Mouse (Mus musculus) ES-E14 (cell line): Measurements from ENCODE around the gene Krt6a. TPM values are rescaled to one million over a fixed set of nuclear protein-coding genes. Genes with fewer than 3 reads are reported as not detected.

Experiments
- DNase-seq: peaks from one replicate; pipeline ENCODE4 v3.0.0-alpha.2; 2013; ENCODE audit warnings: low read depth, low spot score
- H3K27ac ChIP-seq: 2 replicates; pipeline ENCODE4 v1.5.1; 2012; ENCODE audit warnings: low read depth, mild to moderate bottlenecking, low read length, moderate library complexity, mixed read lengths; ENCODE audit not compliant: poor library complexity, insufficient read depth, severe bottlenecking
- H3K36me3 ChIP-seq: 2 replicates; pipeline ENCODE4 v1.6.1; 2012; ENCODE audit warnings: mild to moderate bottlenecking, low read length, moderate library complexity, mixed read lengths; ENCODE audit not compliant: control insufficient read depth, poor library complexity, insufficient read depth, severe bottlenecking
- H3K4me1 ChIP-seq, 2 experiments: fragments of 150-350 bp in 1 of 2; sonication (generic) in 1 of 2; 2 replicates each; pipeline ENCODE4 v1.6.1; 2012; ENCODE audit warnings: low read length in 2 of 2, mild to moderate bottlenecking in 1 of 2, mixed read lengths in 1 of 2; ENCODE audit not compliant: control insufficient read depth in 2 of 2, insufficient read depth in 2 of 2, poor library complexity in 1 of 2
- H3K4me3 ChIP-seq, 2 experiments: fragments of 150-350 bp in 1 of 2; sonication (generic) in 1 of 2; 2 replicates each; pipeline ENCODE4 v1.5.1; 2012; ENCODE audit warnings: low read length in 2 of 2, low read depth in 1 of 2, mild to moderate bottlenecking in 1 of 2, mixed read lengths in 1 of 2; ENCODE audit not compliant: insufficient read depth in 1 of 2, poor library complexity in 1 of 2, severe bottlenecking in 1 of 2
- H3K9ac ChIP-seq: 2 replicates; pipeline ENCODE4 v1.6.1; 2012; ENCODE audit warnings: low read depth, mild to moderate bottlenecking, low read length, mixed read lengths; ENCODE audit not compliant: poor library complexity, insufficient read depth, severe bottlenecking
- H3K9me3 ChIP-seq: fragments of 150-350 bp; sonication (generic); 2 replicates; pipeline ENCODE4 v1.6.1; 2012; ENCODE audit warnings: low read depth, mild to moderate bottlenecking, low read length; ENCODE audit not compliant: control insufficient read depth, insufficient read depth
- CHD2 ChIP-seq: IDR thresholded peaks from 2 replicates; pipeline ENCODE4 v1.6.1; 2014; ENCODE audit warnings: mild to moderate bottlenecking, low read depth, low read length, inconsistent platforms
- HCFC1 ChIP-seq: IDR thresholded peaks from 2 replicates; pipeline ENCODE4 v1.6.1; 2012; ENCODE audit warnings: low read length, inconsistent platforms, borderline replicate concordance; ENCODE audit not compliant: insufficient read depth
- MAFK ChIP-seq: IDR thresholded peaks from 2 replicates; pipeline ENCODE4 v1.6.1; 2014; ENCODE audit warnings: mild to moderate bottlenecking, low read depth, low read length, inconsistent platforms; ENCODE audit not compliant: insufficient read depth
- ZC3H11A ChIP-seq: IDR thresholded peaks from 2 replicates; pipeline ENCODE4 v1.6.1; 2012; ENCODE audit warnings: low read depth, mild to moderate bottlenecking, inconsistent platforms, low read length, borderline replicate concordance
- ZNF384 ChIP-seq: IDR thresholded peaks from 2 replicates; pipeline ENCODE4 v1.6.1; 2012; ENCODE audit warnings: low read depth, low read length, inconsistent platforms
- in situ Hi-C, 2 experiments: fragments of 600-800 bp; cut with MboI; formaldehyde crosslinking; loops; one replicate each; pipeline ENCODE4 v1.15.1; 2025; ENCODE audit warnings: low sequenced_read_pairs in 2 of 2, inconsistent platforms in 1 of 2; ENCODE audit not compliant: unreplicated experiment in 2 of 2
- total RNA-seq: library from RNA; depleted of rRNA; stranded (reverse); fragments of 300-350 nt; gene quantifications from 2 replicates; pipeline ENCODE4 v1.2.3, GENCODE M21; 2012

Krt6a gene
- total RNA-seq, 1 experiment = 0.22 TPM

GRCm38 (mm10) chr15:101707454-101707853, 13.3 kb upstream of the Krt6a start:
- Histone ChIP-seq H3K9ac (no peak overlapping the region), H3K9me3 (no peaks in the 10 kb centered on the region), H3K4me1 (no peaks in the 10 kb centered on the region), H3K4me3 (no peak overlapping the region), H3K36me3 (no peaks in the 10 kb centered on the region), H3K27ac (no peak overlapping the region)
- TF ChIP-seq ZNF384 (no peak), CHD2 (no peak), ZC3H11A (no peak)
- in situ Hi-C loops = no loop called here
- no peak for DNase-seq

- Histone ChIP-seq H3K9me3 (no peaks in the 10 kb centered on the region), H3K4me3 (no peak overlapping the region), H3K36me3 (no peaks in the 10 kb centered on the region), H3K27ac (no peak overlapping the region), H3K9ac (no peak overlapping the region), H3K4me1 (no peaks in the 10 kb centered on the region)
- DNase-seq = peak; percentile 43
- in situ Hi-C loops = no loop called here
- TF ChIP-seq ZC3H11A = no peak
- no peak for TF ChIP-seq HCFC1
- no peak for TF ChIP-seq CHD2
- TF ChIP-seq MAFK = no peak
- TF ChIP-seq ZNF384 = no peak
These were observed 10.0 kb upstream of the Krt6a start for GRCm38 (mm10) chr15:101704066-101704465.

GRCm38 (mm10) chr15:101702380-101702779, 8.3 kb upstream of the Krt6a start:
- no peak overlapping the region for H3K4me3 ChIP-seq
- no peak overlapping the region for H3K27ac ChIP-seq
- in situ Hi-C loops = no loop called here
- no peaks in the 10 kb centered on the region for H3K4me1 ChIP-seq
- no peaks in the 10 kb centered on the region for H3K9me3 ChIP-seq
- H3K9ac ChIP-seq = no peak overlapping the region
- DNase-seq = peak; percentile 33
- TF ChIP-seq CHD2 (no peak), HCFC1 (no peak), ZC3H11A (no peak), MAFK (no peak), ZNF384 (no peak)
- H3K36me3 ChIP-seq = no peaks in the 10 kb centered on the region

GRCm38 (mm10) chr15:101699866-101700265, 5.8 kb upstream of the Krt6a start:
- no peaks in the 10 kb centered on the region for H3K4me1 ChIP-seq
- no peaks in the 10 kb centered on the region for H3K9me3 ChIP-seq
- no peak overlapping the region for H3K27ac ChIP-seq
- TF ChIP-seq CHD2 (no peak), HCFC1 (no peak), ZNF384 (no peak), ZC3H11A (no peak), MAFK (no peak)
- DNase-seq = no peak
- no peak overlapping the region for H3K9ac ChIP-seq
- no peaks in the 10 kb centered on the region for H3K36me3 ChIP-seq
- in situ Hi-C loops = no loop called here
- no peak overlapping the region for H3K4me3 ChIP-seq

- Histone ChIP-seq H3K9ac (no peak overlapping the region), H3K4me1 (no peaks in the 10 kb centered on the region), H3K27ac (no peak overlapping the region), H3K4me3 (no peak overlapping the region), H3K9me3 (no peaks in the 10 kb centered on the region), H3K36me3 (no peaks in the 10 kb centered on the region)
- DNase-seq = no peak
- in situ Hi-C loops = no loop called here
- TF ChIP-seq CHD2 (no peak), ZC3H11A (no peak), MAFK (no peak), HCFC1 (no peak), ZNF384 (no peak)
These were observed 5.1 kb upstream of the Krt6a start for GRCm38 (mm10) chr15:101699192-101699591.
